Mouse (Mus musculus) spleen, postnatal 10 days (tissue): ENCODE results near the gene Spg7.

Experiments
- DNase-seq, 2 experiments: peaks; one replicate each; pipeline ENCODE4 v3.0.0; 2021 to 2022; ENCODE audit warnings: low spot score in 2 of 2

The Spg7 gene

GRCm38 (mm10) chr8:123126193-123126816, 63.6 kb downstream of the Spg7 start:
- DNase-seq = peak; percentile 46 to 69

GRCm38 (mm10) chr8:123131041-123131440, 68.3 kb downstream of the Spg7 start:
- DNase-seq = no peak

GRCm38 (mm10) chr8:123132953-123133352, 70.2 kb downstream of the Spg7 start:
- no peak for DNase-seq

- no peak for DNase-seq
Observed at GRCm38 (mm10) chr8:123134149-123134713, 71.5 kb downstream of the Spg7 start.

GRCm38 (mm10) chr8:123135406-123135805, 72.7 kb downstream of the Spg7 start:
- no peak for DNase-seq

GRCm38 (mm10) chr8:123135806-123136205, 73.1 kb downstream of the Spg7 start:
- no peak for DNase-seq

GRCm38 (mm10) chr8:123136287-123136686, 73.5 kb downstream of the Spg7 start:
- DNase-seq = no peak

DNA sequence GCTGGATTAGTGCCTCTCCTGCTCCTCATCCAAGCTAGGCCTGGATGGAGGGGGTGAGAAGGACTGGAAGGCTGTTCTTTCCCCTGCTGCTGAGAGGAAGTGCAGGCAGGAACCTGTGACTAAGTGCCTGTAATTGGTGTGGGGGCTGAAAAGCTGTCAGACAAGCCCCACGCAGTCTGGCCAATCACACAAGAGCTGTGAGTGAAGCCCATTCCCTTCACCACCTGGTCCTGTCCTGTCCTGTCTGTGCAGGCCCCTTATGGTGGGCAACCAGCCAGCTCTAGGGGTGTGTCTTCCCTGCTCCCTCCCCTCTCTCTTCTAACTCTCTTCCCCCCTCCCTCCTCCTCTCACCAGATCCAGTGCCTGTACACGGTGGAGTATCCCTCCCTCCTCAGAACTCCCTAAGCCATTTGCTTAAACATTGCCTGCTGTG, 74.9 kb downstream of the Spg7 start:
- DNase-seq = no peak

- DNase-seq = no peak
Observed at GRCm38 (mm10) chr8:123138741-123139140, 76.0 kb downstream of the Spg7 start.

DNA sequence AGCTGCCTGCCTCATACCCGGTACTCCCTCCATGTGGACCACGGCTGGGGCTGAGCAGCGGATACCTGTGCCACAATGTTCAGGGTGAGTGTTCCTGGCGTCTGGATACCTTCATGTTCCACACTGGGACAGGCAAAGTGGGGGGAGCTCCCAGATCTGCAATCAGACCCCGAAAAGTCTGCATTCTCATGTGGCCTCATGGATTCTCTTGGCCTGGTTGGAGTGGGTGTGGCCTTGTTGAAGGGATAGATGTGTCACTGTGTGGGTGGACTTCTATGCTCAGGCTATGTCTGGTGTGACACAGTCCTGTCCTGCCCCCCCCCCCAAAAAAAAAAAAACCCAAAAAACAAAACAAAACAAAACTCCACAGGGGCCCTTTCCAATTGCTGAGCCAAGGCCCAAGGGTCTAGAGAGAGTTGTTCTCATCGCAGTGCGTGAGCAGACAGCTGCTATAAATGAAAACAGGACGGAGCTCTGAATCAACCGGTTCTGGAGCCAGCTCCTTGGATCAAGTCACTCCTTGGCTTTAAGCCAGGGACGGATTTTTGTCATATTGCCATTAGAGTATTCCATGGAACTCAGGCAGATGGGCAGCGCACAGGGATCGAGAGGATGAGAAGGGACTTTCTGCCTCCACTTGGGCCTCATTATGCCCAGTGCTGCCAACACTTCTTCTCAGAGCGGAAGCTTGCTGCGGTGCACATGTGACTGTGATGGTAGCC, 79.2 kb downstream of the Spg7 start:
- DNase-seq = no peak

GRCm38 (mm10) chr8:123145279-123145678, 82.5 kb downstream of the Spg7 start:
- DNase-seq = peak in 1 of 2 experiments; percentile 52

- DNase-seq = no peak
Observed at GRCm38 (mm10) chr8:123146390-123146789, 83.6 kb downstream of the Spg7 start.
